Mouse (Mus musculus): ENCODE data around the gene Padi1. TPM values are rescaled to one million over a fixed set of nuclear protein-coding genes. Genes with fewer than 3 reads are reported as not detected.
A peak's percentile ranks its signal among the peaks of the same experiment; 100 is the strongest.

Padi1 gene
- polyA plus RNA-seq, 1 experiment from 2014 or later: 0.12 TPM

- ATAC-seq (ENCODE audit: low FRiP score, low TSS enrichment): no peak
- no peak overlapping the region for H3K4me3 ChIP-seq (replicated peaks; ENCODE audit: low read depth, low read length)
- H3K4me1 ChIP-seq (ENCODE audit: control insufficient read depth, insufficient read depth, low read length): no peaks in the 10 kb centered on the region
- H3K4me2 ChIP-seq (ENCODE audit: low read length): no peak overlapping the region
- H3K27me3 ChIP-seq (ENCODE audit: control insufficient read depth, insufficient read depth, low read length): no peaks in the 10 kb centered on the region
- DNase-seq: peak; percentile 27
- H3K9ac ChIP-seq (replicated peaks; ENCODE audit: low read length): no peak overlapping the region
- 52% methylated on average over 4 of the region's 4 CpGs for WGBS
- H3K27ac ChIP-seq (replicated peaks; ENCODE audit: low read depth, low read length): no peak overlapping the region
- no peaks in the 10 kb centered on the region for H3K9me3 ChIP-seq (ENCODE audit: control insufficient read depth, low read length)
- no peaks in the 10 kb centered on the region for H3K36me3 ChIP-seq (ENCODE audit: control insufficient read depth, insufficient read depth, low read length)
Observed at GRCm38 (mm10) chr4:140879739-140880138, 34.2 kb upstream of the Padi1 start.

GRCm38 (mm10) chr4:140879116-140879515 lies 33.5 kb upstream of the Padi1 start:
- ATAC-seq (ENCODE audit: low FRiP score, low TSS enrichment) (no peak), DNase-seq (no peak)
- no peak overlapping the region for H3K4me2 ChIP-seq (ENCODE audit: low read length)
- 96% methylated on average over 6 of the region's 6 CpGs for WGBS
- H3K9ac ChIP-seq (replicated peaks; ENCODE audit: low read length): no peak overlapping the region
- no peaks in the 10 kb centered on the region for H3K4me1 ChIP-seq (ENCODE audit: control insufficient read depth, insufficient read depth, low read length)
- no peak overlapping the region for H3K27ac ChIP-seq (replicated peaks; ENCODE audit: low read depth, low read length)
- H3K4me3 ChIP-seq (replicated peaks; ENCODE audit: low read depth, low read length): no peak overlapping the region
- H3K9me3 ChIP-seq (ENCODE audit: control insufficient read depth, low read length): peaks cover 1% of the 10 kb centered on the region; the same call in 1 of the 2 replicates
- no peaks in the 10 kb centered on the region for H3K27me3 ChIP-seq (ENCODE audit: control insufficient read depth, insufficient read depth, low read length)
- no peaks in the 10 kb centered on the region for H3K36me3 ChIP-seq (ENCODE audit: control insufficient read depth, insufficient read depth, low read length)

- Histone ChIP-seq H3K27ac (replicated peaks; ENCODE audit: low read depth, low read length) (no peak overlapping the region), H3K9me3 (ENCODE audit: control insufficient read depth, low read length) (peaks cover 4% of the 10 kb centered on the region; the same call in 1 of the 2 replicates), H3K27me3 (ENCODE audit: control insufficient read depth, insufficient read depth, low read length) (no peaks in the 10 kb centered on the region), H3K4me1 (ENCODE audit: control insufficient read depth, insufficient read depth, low read length) (no peaks in the 10 kb centered on the region), H3K36me3 (ENCODE audit: control insufficient read depth, insufficient read depth, low read length) (no peaks in the 10 kb centered on the region), H3K4me2 (ENCODE audit: low read length) (no peak overlapping the region), H3K9ac (replicated peaks; ENCODE audit: low read length) (no peak overlapping the region), H3K4me3 (replicated peaks; ENCODE audit: low read depth, low read length) (no peak overlapping the region)
- DNase-seq (no peak), ATAC-seq (ENCODE audit: low FRiP score, low TSS enrichment) (no peak)
- WGBS: 93% methylated on average over 9 of the region's 9 CpGs
Observed at GRCm38 (mm10) chr4:140878655-140879054, 33.1 kb upstream of the Padi1 start.

- H3K27me3 ChIP-seq (ENCODE audit: control insufficient read depth, insufficient read depth, low read length): no peaks in the 10 kb centered on the region
- DNase-seq: no peak
- H3K4me3 ChIP-seq (replicated peaks; ENCODE audit: low read depth, low read length): no peak overlapping the region
- H3K9me3 ChIP-seq (ENCODE audit: control insufficient read depth, low read length): peaks cover 4% of the 10 kb centered on the region
- WGBS: 68% methylated on average over 9 of the region's 9 CpGs
- no peaks in the 10 kb centered on the region for H3K4me1 ChIP-seq (ENCODE audit: control insufficient read depth, insufficient read depth, low read length)
- no peak overlapping the region for H3K9ac ChIP-seq (replicated peaks; ENCODE audit: low read length)
- ATAC-seq (ENCODE audit: low FRiP score, low TSS enrichment): no peak
- no peaks in the 10 kb centered on the region for H3K36me3 ChIP-seq (ENCODE audit: control insufficient read depth, insufficient read depth, low read length)
- no peak overlapping the region for H3K27ac ChIP-seq (replicated peaks; ENCODE audit: low read depth, low read length)
- H3K4me2 ChIP-seq (ENCODE audit: low read length): no peak overlapping the region
Observed at GRCm38 (mm10) chr4:140877441-140877840, 31.9 kb upstream of the Padi1 start.

- Histone ChIP-seq H3K9ac (replicated peaks; ENCODE audit: low read length) (no peak overlapping the region), H3K36me3 (ENCODE audit: control insufficient read depth, insufficient read depth, low read length) (no peaks in the 10 kb centered on the region), H3K4me2 (ENCODE audit: low read length) (no peak overlapping the region), H3K4me3 (replicated peaks; ENCODE audit: low read depth, low read length) (no peak overlapping the region), H3K9me3 (ENCODE audit: control insufficient read depth, low read length) (peaks cover 4% of the 10 kb centered on the region), H3K4me1 (ENCODE audit: control insufficient read depth, insufficient read depth, low read length) (no peaks in the 10 kb centered on the region), H3K27me3 (ENCODE audit: control insufficient read depth, insufficient read depth, low read length) (no peaks in the 10 kb centered on the region), H3K27ac (replicated peaks; ENCODE audit: low read depth, low read length) (no peak overlapping the region)
- WGBS: 78% methylated on average over 6 of the region's 6 CpGs
- no peak for DNase-seq
- no peak for ATAC-seq (ENCODE audit: low FRiP score, low TSS enrichment)
Observed at GRCm38 (mm10) chr4:140876681-140877080, 31.1 kb upstream of the Padi1 start.

- Histone ChIP-seq H3K9me3 (ENCODE audit: control insufficient read depth, low read length) (peaks cover 4% of the 10 kb centered on the region), H3K4me2 (ENCODE audit: low read length) (no peak overlapping the region), H3K4me3 (replicated peaks; ENCODE audit: low read depth, low read length) (no peak overlapping the region), H3K4me1 (ENCODE audit: control insufficient read depth, insufficient read depth, low read length) (no peaks in the 10 kb centered on the region), H3K36me3 (ENCODE audit: control insufficient read depth, insufficient read depth, low read length) (no peaks in the 10 kb centered on the region), H3K9ac (replicated peaks; ENCODE audit: low read length) (no peak overlapping the region), H3K27ac (replicated peaks; ENCODE audit: low read depth, low read length) (no peak overlapping the region), H3K27me3 (ENCODE audit: control insufficient read depth, insufficient read depth, low read length) (no peaks in the 10 kb centered on the region)
- 93% methylated on average over 8 of the region's 8 CpGs for WGBS
- DNase-seq: no peak
- ATAC-seq (ENCODE audit: low FRiP score, low TSS enrichment): no peak
Observed at GRCm38 (mm10) chr4:140876161-140876560, 30.6 kb upstream of the Padi1 start.

GRCm38 (mm10) chr4:140873011-140873410 lies 27.4 kb upstream of the Padi1 start:
- Histone ChIP-seq H3K9ac (replicated peaks; ENCODE audit: low read length) (no peak overlapping the region), H3K4me3 (replicated peaks; ENCODE audit: low read depth, low read length) (no peak overlapping the region), H3K4me1 (ENCODE audit: control insufficient read depth, insufficient read depth, low read length) (peaks cover 4% of the 10 kb centered on the region; the same call in 1 of the 2 replicates), H3K4me2 (ENCODE audit: low read length) (no peak overlapping the region), H3K27me3 (ENCODE audit: control insufficient read depth, insufficient read depth, low read length) (no peaks in the 10 kb centered on the region), H3K27ac (replicated peaks; ENCODE audit: low read depth, low read length) (no peak overlapping the region), H3K36me3 (ENCODE audit: control insufficient read depth, insufficient read depth, low read length) (no peaks in the 10 kb centered on the region), H3K9me3 (ENCODE audit: control insufficient read depth, low read length) (peaks cover 4% of the 10 kb centered on the region)
- WGBS: 78% methylated on average over 11 of the region's 11 CpGs
- no peak for ATAC-seq (ENCODE audit: low FRiP score, low TSS enrichment)
- DNase-seq: no peak

- Histone ChIP-seq H3K4me2 (ENCODE audit: low read length) (no peak overlapping the region), H3K36me3 (ENCODE audit: control insufficient read depth, insufficient read depth, low read length) (no peaks in the 10 kb centered on the region)
Observed at GRCm38 (mm10) chr4:140872686-140872992, 27.1 kb upstream of the Padi1 start.

GRCm38 (mm10) chr4:140871851-140872685 lies 26.5 kb upstream of the Padi1 start:
- Histone ChIP-seq H3K9me3 (ENCODE audit: control insufficient read depth, low read length) (peaks cover 4% of the 10 kb centered on the region), H3K36me3 (ENCODE audit: control insufficient read depth, insufficient read depth, low read length) (no peaks in the 10 kb centered on the region), H3K4me1 (ENCODE audit: control insufficient read depth, insufficient read depth, low read length) (peaks cover 4% of the 10 kb centered on the region; the same call in 1 of the 2 replicates), H3K9ac (replicated peaks; ENCODE audit: low read length) (no peak overlapping the region), H3K4me3 (replicated peaks; ENCODE audit: low read depth, low read length) (no peak overlapping the region), H3K27me3 (ENCODE audit: control insufficient read depth, insufficient read depth, low read length) (no peaks in the 10 kb centered on the region), H3K4me2 (ENCODE audit: low read length) (no peak overlapping the region), H3K27ac (replicated peaks; ENCODE audit: low read depth, low read length) (no peak overlapping the region)
- DNase-seq: no peak
- 91% methylated on average over 8 of the region's 8 CpGs for WGBS
- no peak for ATAC-seq (ENCODE audit: low FRiP score, low TSS enrichment)

More at GRCm38 (mm10) chr4:140872686-140872992, 27.1 kb upstream of the Padi1 start:
- H3K4me3 ChIP-seq (replicated peaks; ENCODE audit: low read depth, low read length): no peak overlapping the region
- no peak for ATAC-seq (ENCODE audit: low FRiP score, low TSS enrichment)
- DNase-seq: no peak
- peaks cover 4% of the 10 kb centered on the region; the same call in 1 of the 2 replicates for H3K4me1 ChIP-seq (ENCODE audit: control insufficient read depth, insufficient read depth, low read length)
- peaks cover 4% of the 10 kb centered on the region for H3K9me3 ChIP-seq (ENCODE audit: control insufficient read depth, low read length)
- H3K9ac ChIP-seq (replicated peaks; ENCODE audit: low read length): no peak overlapping the region
- WGBS: 85% methylated on average over 5 of the region's 5 CpGs
- no peak overlapping the region for H3K27ac ChIP-seq (replicated peaks; ENCODE audit: low read depth, low read length)
- no peaks in the 10 kb centered on the region for H3K27me3 ChIP-seq (ENCODE audit: control insufficient read depth, insufficient read depth, low read length)

Data from midbrain, embryonic 14.5 days (tissue).